Mouse (Mus musculus) T-helper 1 cell (primary cell): ENCODE measurements around the gene Cfap73.

Experiments
- in situ Hi-C: fragments of 300-600 bp; cut with MboI, MseI; formaldehyde crosslinking; loops from one replicate; pipeline ENCODE4 v1.15.1; 2025; ENCODE audit warnings: high pct_unique_total_duplicates

Cfap73 gene

GRCm38 (mm10) chr5:120634131-120634530, at the start of gene Cfap73:
Gene Cfap73 (minus strand): TSS chr5:120634235.
- in situ Hi-C loops, result no loop called here

DNA sequence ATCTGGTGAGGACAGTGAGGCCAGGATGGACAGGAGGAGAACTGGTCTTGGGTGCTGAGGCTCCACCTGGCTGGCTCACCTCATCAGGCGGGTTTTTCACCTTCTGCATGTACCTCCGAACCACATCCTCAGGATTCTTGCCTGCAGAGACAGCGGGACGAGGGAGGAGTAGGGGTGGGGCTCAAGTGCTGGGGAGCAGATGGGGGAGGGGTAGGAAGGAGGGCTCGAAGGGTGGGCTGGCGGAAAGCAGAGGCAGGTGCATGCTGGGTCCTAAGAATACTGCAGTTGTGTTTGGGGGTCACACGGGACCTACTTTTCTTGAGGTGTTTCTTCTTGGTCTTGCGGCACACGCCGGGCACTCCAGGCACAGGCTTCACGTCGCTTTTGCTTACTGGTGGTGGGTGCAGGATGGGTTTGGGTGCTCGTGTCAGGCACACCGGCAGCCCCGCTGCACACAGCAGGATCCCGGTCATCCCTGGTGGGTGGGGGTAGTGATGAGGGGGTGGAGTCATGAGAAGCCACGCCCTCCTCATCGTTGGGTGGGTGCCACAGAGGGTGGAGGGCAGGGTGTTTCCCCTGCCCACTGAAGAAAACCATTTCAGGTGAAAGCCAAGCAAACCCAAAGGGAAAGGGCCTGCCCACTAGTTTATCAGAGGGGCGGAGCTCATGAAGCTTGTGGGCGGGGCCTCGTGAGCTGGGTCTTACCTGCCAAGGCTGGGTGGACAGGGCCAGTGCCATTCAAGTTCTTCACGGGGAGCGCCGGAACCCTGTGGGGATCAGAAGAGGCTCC, 49.1 kb upstream of the Cfap73 start:
- in situ Hi-C loops, result no loop called here

GRCm38 (mm10) chr5:120680918-120681317, 46.9 kb upstream of the Cfap73 start:
- in situ Hi-C loops, result no loop called here

DNA sequence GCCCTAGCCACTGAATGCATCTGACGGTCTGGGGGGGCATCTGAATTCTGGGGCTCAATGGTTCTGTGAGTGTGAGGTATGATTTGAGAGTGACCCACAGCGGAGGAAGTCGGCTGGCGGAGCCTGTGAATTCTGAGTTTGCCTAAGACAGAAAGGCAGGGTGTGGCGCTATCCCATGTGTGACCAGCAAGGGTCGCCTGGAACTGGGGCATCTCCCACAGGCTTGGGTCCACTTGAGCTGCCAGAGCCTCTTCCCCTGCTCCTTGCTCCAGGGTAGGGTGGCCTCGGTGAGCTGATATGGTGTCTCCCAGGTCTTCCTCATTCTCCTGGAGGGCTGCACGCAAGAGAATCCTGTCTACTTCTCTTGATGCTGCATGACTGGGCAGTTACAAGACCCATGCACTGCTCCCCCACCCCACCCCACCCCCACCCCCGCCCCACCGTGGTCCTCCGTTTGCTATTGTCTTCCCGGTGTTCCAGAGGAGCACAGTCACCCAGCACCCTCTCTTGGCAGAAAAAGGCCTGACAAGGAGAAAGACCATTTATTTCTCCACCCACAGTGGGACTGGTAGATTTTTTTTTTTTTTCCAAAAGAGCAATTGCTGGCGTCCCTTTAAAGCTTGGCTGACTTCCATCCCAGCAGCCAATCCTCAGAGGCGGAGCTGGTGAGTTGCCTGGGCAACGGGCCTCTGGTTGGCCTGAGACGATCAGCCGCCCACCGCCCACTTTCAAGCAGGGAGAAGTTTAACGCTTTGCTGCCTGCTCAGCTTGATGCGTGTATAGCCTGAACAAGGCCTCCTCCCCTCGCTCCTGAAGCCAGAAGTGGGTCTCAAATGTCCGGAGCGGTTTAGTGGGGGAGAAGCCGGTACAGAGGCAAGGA, 45.9 kb upstream of the Cfap73 start:
- in situ Hi-C loops, result no loop called here

DNA sequence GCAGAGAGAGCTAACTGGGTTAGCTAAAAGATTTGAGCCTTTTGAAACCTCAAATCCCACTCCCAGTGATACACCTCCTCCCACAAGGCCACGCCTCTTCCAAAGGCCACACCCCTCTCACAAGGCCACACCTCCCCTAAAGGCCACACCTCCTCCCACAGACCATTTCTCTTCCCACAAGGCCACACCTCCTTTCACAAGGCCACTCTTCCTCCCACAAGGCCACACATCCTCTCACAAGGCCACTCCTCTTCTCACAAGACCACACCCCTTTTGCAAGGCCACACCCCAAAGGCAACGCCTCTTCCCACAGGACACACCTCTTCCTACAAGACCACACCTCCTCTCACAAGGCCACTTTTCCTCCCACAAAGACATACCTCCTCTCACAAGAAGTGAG, 43.5 kb upstream of the Cfap73 start:
- in situ Hi-C loops, result no loop called here

DNA sequence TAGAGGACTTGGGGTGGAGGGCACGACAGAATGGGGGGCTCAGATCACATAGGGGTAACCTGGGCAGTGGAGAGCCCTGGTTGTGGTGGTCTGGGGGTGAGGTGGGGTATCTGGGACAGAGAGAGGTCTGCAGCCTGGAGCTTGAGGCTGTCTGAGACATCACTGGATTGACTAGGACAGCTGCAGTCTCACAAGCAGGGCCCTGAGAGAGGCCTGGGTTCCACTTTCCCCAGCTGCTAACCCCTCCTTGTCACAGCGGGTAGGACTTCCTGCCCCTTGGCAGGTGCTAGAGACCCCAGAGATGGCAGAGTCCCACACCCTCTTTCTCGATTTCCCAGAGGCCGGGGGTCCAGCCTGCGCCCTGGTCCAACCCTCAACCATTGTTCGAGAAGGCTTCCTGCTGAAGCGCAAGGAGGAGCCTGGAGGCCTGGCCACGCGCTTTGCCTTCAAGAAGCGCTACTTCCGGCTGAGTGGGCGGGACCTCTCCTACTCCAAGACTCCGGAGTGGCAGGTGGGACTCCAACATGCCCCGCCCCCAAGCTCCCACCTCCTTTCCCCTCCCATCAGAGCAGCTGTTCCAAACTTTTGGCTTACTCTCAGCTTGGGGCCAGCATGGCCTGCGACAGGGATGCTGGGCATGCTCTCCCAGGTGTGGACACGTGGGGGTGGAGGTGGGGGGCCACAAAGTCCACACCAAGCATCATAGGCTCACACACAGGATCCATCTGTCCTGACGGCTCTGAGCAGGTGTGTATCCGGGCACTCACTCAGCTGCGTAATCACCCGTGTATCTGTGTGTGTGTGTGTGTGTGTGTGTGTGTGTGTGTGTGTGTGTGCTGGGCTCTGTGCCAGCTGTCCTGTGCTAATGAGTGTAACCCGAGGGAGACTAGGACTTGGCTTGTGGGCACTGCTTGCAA, 40.5 kb upstream of the Cfap73 start:
- in situ Hi-C loops, result no loop called here

- in situ Hi-C loops, result no loop called here
Measured at GRCm38 (mm10) chr5:120673626-120674025, 39.6 kb upstream of the Cfap73 start.

- in situ Hi-C loops, result no loop called here
Measured at GRCm38 (mm10) chr5:120671865-120672264, 37.8 kb upstream of the Cfap73 start.

- in situ Hi-C loops, result no loop called here
Measured at GRCm38 (mm10) chr5:120670132-120670531, 36.1 kb upstream of the Cfap73 start.

DNA sequence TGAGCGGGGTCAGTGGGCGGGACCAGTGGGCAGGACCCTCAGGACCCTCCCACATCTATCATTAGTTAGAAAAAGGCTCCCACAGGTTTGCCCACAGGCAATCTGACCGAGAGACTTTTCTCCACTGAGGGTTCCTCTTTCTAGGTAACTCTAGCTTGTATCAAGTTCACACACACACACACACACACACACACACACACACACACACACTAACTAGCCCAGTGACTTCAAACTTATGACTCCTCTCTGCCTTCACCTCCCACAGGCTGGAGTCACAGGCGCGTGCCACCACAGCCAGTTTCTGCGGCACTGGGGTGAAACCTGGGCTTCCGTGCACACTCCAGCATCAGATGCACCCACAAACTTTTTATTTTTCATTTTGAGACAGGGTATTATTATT, 34.7 kb upstream of the Cfap73 start:
- in situ Hi-C loops, result no loop called here

DNA sequence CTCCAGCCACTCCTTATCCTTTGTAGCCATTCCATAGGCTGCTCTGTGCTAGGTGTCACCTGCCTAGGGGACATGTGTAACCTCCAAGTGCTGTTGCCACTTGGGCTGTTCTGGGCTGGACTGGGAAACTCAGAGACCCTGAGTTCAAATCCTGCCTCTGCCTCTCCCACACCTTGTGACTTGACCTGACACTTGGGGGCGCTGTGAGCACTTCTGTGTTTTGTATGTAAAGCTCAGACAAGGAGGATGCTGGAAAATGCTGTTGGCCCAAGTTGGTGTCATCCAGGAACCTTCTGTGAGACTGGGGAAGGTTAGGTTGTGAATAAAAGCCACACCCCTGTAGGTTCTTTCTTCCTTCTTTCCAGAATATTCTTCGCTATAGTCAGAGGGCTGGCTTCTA, 30.9 kb upstream of the Cfap73 start:
- in situ Hi-C loops, result loop anchor here (5.0 kb wide), 1 partner anchor 43 kb away; no protein-coding TSS in a partner anchor

DNA sequence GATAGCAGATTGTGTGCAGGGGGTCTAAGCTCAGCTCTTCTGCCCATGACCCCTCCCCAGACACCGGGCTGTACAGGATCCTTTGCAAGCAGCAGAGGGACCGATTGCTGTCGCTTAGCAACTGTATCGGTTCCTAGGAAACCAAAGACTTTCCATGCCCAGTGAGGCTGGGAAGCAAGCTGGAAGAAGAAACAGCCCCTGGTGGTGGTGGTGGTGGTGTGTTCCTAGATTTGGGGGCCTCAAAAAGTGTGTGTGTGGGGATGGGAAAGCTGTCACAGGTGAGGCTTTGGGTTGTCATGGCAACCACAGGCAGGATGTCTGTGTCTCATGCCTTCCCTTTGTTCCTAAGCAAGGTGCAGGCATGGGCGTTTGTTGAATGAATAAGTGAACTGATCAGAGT, 26.8 kb upstream of the Cfap73 start:
- in situ Hi-C loops, result loop anchor here (5.0 kb wide), 1 partner anchor 39 kb away; no protein-coding TSS in a partner anchor

DNA sequence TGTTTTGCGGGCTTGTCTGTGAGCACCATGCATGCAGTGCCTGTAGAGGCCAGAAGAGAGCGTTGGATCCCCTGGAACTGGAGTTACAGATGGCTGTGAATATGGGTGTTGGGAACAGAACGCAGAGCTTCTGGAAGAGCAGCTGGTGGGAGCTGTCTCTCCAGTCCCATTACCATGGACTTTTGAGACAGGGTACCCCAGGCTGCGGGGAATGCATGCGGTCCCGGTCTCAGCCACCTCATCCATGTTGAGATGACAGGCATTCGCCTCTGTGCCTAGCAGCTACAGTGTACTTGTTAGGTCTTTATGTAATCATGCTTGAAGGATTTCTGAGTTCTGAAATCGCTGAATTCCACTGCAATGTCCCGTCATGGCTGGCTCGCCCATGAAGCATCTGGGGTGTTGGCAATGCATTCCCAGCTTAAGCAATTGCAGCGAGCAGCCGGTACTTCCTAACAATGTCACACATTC, 22.3 kb upstream of the Cfap73 start:
- in situ Hi-C loops, result no loop called here

DNA sequence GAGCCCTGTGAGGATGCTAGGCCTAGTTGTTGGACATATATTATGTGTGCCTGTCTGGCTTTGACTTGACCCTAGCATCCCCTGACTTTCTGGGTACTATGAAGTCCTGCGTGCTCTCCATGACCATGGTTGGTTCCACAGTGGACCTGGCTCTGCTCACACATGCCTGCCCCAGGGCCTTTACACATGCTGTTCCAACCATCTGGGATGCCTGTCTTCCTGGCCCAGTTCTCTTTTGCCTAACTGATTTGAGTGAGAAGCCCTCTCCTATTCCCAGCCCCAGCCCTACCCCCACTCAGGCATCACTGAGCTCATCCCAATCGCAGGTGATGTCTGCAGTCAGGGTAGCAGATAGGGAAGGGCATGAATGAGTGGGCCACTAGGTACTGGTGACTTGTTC, 19.8 kb upstream of the Cfap73 start:
- in situ Hi-C loops, result no loop called here

DNA sequence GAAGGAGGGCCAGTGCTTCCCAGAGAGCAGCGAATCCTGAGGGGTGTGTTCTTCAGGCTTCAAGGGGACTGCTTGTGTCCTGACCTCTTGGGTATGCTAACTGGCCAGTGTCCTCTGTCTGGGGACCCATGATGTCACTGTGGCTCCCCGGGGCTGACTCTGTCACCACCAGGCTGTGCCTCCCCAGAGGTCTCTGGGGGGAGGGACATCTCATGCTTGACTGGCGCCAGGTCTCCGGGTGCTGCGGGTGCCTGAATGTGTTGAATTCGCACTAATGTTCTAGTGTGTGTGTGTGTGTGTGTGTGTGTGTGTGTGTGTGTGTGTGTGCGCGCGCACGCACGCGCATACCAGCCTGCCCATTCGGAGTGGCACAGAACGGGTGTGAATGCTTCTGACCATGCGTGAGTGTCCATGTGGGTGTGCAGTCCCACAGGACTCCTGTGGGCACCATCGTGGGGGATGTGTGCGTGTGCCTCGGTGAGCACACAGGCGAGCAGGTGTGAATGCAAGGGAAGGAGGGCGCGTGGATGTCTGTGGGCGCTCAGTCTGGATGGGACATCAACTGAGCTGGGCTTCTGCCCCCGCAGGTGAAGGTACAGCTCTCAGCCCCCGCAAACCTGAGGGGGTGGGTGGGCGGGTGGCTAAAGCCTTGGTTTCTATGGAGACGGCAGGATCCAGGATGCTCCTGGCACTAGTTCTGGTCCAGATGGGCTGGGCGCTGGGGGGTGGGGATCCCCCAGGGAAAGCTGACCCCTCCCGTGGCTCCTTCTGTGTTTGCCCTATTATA, 19.1 kb upstream of the Cfap73 start:
- in situ Hi-C loops, result no loop called here

DNA sequence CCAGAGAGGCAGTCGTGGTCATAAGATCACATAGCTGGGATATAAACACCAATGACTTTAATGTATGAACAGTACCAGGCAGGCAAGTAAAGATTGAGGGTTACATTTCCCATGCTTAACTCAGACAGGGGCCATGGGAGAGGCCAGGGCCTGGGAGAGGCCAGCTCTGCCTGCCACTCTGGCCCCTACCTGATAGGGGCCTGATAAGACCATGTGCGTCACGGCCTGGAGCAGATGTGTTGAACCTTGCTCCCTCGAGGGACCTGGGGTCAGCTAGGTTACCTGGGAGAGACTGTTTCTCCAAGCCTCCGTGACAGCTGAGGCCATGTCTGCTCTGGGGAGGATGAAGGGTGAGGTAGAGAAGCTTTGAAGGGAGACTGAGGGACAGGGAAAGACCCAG, 17.2 kb upstream of the Cfap73 start:
- in situ Hi-C loops, result no loop called here

- in situ Hi-C loops, result no loop called here
Measured at GRCm38 (mm10) chr5:120649938-120650337, 15.9 kb upstream of the Cfap73 start.

DNA sequence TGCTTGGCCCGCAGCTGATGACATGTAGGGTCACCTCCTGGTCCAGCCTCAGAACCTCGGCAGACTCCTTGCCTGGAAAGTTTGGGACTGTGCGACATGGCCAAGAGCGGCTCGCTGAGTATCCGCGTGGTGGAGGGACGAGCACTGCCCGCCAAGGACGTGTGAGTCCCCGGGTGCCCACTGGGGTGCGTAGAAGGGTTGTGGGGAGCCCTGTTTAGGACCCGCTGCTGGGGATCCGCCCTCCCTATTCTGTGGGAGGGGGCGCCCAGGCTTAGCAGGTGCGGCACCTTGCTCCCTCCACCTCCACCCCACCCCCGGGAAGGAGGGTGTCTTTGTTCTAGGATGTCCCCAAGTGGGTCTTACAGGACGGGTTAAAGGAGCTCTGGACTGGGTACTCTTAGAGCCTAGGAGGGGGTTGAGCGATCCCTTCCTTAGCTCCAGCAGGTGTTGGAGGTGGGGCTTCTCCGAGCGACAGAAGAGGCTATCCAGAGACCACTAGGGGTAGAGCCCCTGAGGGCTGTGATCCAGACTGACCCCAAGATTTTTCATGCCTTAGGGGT, 15.4 kb upstream of the Cfap73 start:
- in situ Hi-C loops, result no loop called here

GRCm38 (mm10) chr5:120648569-120649373, 14.7 kb upstream of the Cfap73 start, which contains the start of gene Rasal1:
Gene Rasal1 (plus strand): TSS chr5:120648812.
- in situ Hi-C loops, result no loop called here
